In the genomic region with DNA sequence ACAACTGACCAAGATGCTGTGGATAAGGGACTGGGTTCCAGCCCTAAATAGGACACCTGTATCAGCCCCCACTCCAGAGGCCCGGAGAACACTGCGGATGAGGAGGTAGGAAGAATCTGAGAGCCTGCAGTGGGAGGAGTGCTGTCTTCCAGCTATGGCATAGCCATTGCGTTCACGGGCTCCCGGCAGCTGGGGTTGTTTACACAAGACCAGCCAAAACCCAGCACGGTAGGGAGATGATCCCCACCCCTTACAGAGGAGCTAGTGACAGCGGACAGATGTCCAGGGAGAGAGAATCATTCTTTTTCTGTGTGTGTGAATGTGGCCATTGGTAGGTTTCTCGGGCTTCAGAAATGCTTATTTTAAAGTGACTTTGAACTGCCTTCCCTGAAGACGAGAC, we compare ENCODE assay signal across 37 mouse cellular contexts. TPM values are rescaled to one million over a fixed set of nuclear protein-coding genes. Genes with fewer than 3 reads are reported as not detected.
DNase-seq lines count a peak whose midpoint lies in the region; ATAC-seq and TF ChIP-seq lines count a peak whose summit lies in the region.
"Had no signal": no experiment of that assay in that cellular context is flagged by ENCODE, and none has a peak within 500 bp of the region (broad histone marks: within the 10 kb centered on the region; RNA-seq: fewer than 3 reads in every experiment).

No protein-coding gene starts in this region.

- H3K9me3 ChIP-seq in lung, embryonic 14.5 days (ENCODE audit: low read depth, low read length) = no peaks in the 10 kb centered on the region
- H3K9me3 ChIP-seq: embryonic facial prominence, embryonic 12.5 days; forebrain, embryonic 10.5 days; forebrain, embryonic 15.5 days; limb, embryonic 12.5 days; liver, embryonic 15.5 days; midbrain, embryonic 10.5 days; neural tube, embryonic 13.5 days had no signal

- TF ChIP-seq CTCF in lung, embryonic 14.5 days (IDR thresholded peaks at IDR 0.05; ENCODE audit: low read depth) = no peak

- no peak overlapping the region for H3K9ac ChIP-seq in lung, embryonic 14.5 days
- H3K9ac ChIP-seq: embryonic facial prominence, embryonic 12.5 days; forebrain, embryonic 15.5 days; limb, embryonic 12.5 days; liver, embryonic 15.5 days; neural tube, embryonic 13.5 days had no signal

- no peak overlapping the region for H3K4me3 ChIP-seq in lung, embryonic 14.5 days (ENCODE audit: low read depth, low read length)
- H3K4me3 ChIP-seq: embryonic facial prominence, embryonic 12.5 days; forebrain, embryonic 10.5 days; forebrain, embryonic 15.5 days; limb, embryonic 12.5 days; liver, embryonic 15.5 days; midbrain, embryonic 10.5 days; myocyte; neural tube, embryonic 13.5 days had no signal

- ATAC-seq in lung, embryonic 14.5 days (ENCODE audit: insufficient read depth) = peak; percentile 91
- ATAC-seq: activated CD4-positive, CD25-positive, alpha-beta regulatory T cell, adult 4 months; forebrain, embryonic 15.5 days; hindbrain, embryonic 16.5 days had no signal

- H3K4me1 ChIP-seq in lung, embryonic 14.5 days (ENCODE audit: insufficient read depth) = peaks cover 9% of the 10 kb centered on the region; the same call in 1 of the 2 replicates
- H3K4me1 ChIP-seq: embryonic facial prominence, embryonic 12.5 days; forebrain, embryonic 15.5 days; limb, embryonic 12.5 days; liver, embryonic 15.5 days had no signal

- 0 out of 2 replicates have a peak overlapping the region, but pooled peaks have one; percentile 7 for H3K4me2 ChIP-seq in lung, embryonic 14.5 days
- H3K4me2 ChIP-seq: embryonic facial prominence, embryonic 12.5 days; forebrain, embryonic 15.5 days; limb, embryonic 12.5 days; liver, embryonic 15.5 days; neural tube, embryonic 13.5 days had no signal

- no peaks in the 10 kb centered on the region for H3K27me3 ChIP-seq in lung, embryonic 14.5 days (ENCODE audit: insufficient read depth, low read length)
- H3K27me3 ChIP-seq: CH12.LX; embryonic facial prominence, embryonic 12.5 days; forebrain, embryonic 15.5 days; limb, embryonic 12.5 days; liver, embryonic 15.5 days had no signal

- H3K27ac ChIP-seq in lung, embryonic 14.5 days (ENCODE audit: low read depth) = peak overlapping the region; percentile 63; the same call in 1 of the 2 replicates
- H3K27ac ChIP-seq: embryonic facial prominence, embryonic 12.5 days; forebrain, embryonic 10.5 days; forebrain, embryonic 15.5 days; limb, embryonic 12.5 days; liver, embryonic 15.5 days; midbrain, embryonic 10.5 days; neural tube, embryonic 13.5 days had no signal

- DNase-seq in cerebellum, postnatal 10 days = peak; percentile 23 to 26
- DNase-seq in cerebellum, adult 9-10 months = no peak
- DNase-seq in kidney, postnatal 10 days = peak; percentile 13
- no peak for DNase-seq in kidney, postnatal 36 days
- peak; percentile 84 for DNase-seq in lung, embryonic 14.5 days
- DNase-seq in lung, postnatal 14 days = peak; percentile 55
- no peak for DNase-seq in layer of hippocampus, postnatal 10 days (ENCODE audit: low spot score in 2 of 2)
- DNase-seq in frontal cortex, adult 2 months (ENCODE audit: extremely low spot score in 1 of 2, low spot score in 1 of 2) = no peak
- DNase-seq: adrenal gland, adult 2 months; cerebellum, adult 8-10 months; embryo, embryonic 11 days; heart, postnatal 14 days; kidney, adult 8-10 months; thymus, postnatal 25 days had no signal

- WGBS in lung, embryonic 14.5 days = 26% methylated on average over 9 of the region's 9 CpGs

- H3K36me3 ChIP-seq in lung, embryonic 14.5 days (ENCODE audit: insufficient read depth) = no peaks in the 10 kb centered on the region
- H3K36me3 ChIP-seq: embryonic facial prominence, embryonic 12.5 days; forebrain, embryonic 10.5 days; forebrain, embryonic 15.5 days; limb, embryonic 12.5 days; liver, embryonic 15.5 days; midbrain, embryonic 10.5 days; neural tube, embryonic 13.5 days had no signal

RNA-seq across cellular contexts. Expression of gene Klrb1a, which starts 17.0 kb away (rescaled TPM):
- not detected in 2 replicates for polyA plus RNA-seq in lung, embryonic 14.5 days (2014; fragmentation: Nextera tagmentation; extraction: Ambion mirVana)
- not detected for total RNA-seq in layer of hippocampus, postnatal 10 days (2021)
- not detected in 2 replicates for polyA plus RNA-seq in frontal cortex, adult 2 months (2012; rRNA removed)
- total RNA-seq: adrenal gland, adult 2 months; adrenal gland, postnatal 4 days; CH12.LX; ES-E14; gastrocnemius, adult 8-10 months; heart, adult 8-10 months; heart, postnatal 14 days; left cerebral cortex, postnatal 14 days; liver, adult 2 months; midbrain, postnatal 0 days had no signal
- polyA plus RNA-seq: C2C12; embryonic facial prominence, embryonic 12.5 days; forebrain, embryonic 10.5 days; forebrain, embryonic 15.5 days; heart, embryonic 14.5 days; hindbrain, embryonic 11.5 days; hindbrain, embryonic 16.5 days; intestine, embryonic 14.5 days; limb, embryonic 12.5 days; liver, adult 2 months; midbrain, embryonic 10.5 days; midbrain, postnatal 0 days; neural tube, embryonic 13.5 days had no signal

RNA-seq across cellular contexts. Expression of gene A2ml1, which starts 24.9 kb away (rescaled TPM):
- 0.64 and 1.4 TPM in 2 replicates for polyA plus RNA-seq in lung, embryonic 14.5 days (2014; fragmentation: Nextera tagmentation; extraction: Ambion mirVana)
- total RNA-seq in layer of hippocampus, postnatal 10 days (2021) = 10 to 100 TPM in 1 of 2 experiments, 1 to 10 TPM in 1; 7.6 to 12.8 TPM
- 16.5 and 18.7 TPM in 2 replicates for polyA plus RNA-seq in frontal cortex, adult 2 months (2012; rRNA removed)
- total RNA-seq: adrenal gland, adult 2 months; CH12.LX; ES-E14; gastrocnemius, adult 8-10 months; heart, postnatal 14 days; megakaryocyte progenitor cell, adult 5-6 weeks had no signal
- polyA plus RNA-seq: adrenal gland, adult 2 months; C2C12; forebrain, embryonic 10.5 days; hindbrain, embryonic 11.5 days; limb, embryonic 12.5 days; midbrain, embryonic 10.5 days; myocyte had no signal

RNA-seq across cellular contexts. Expression of gene Clec2h, which starts 55.8 kb away (rescaled TPM):
- polyA plus RNA-seq in lung, embryonic 14.5 days (2014; fragmentation: Nextera tagmentation; extraction: Ambion mirVana) = not detected in 2 replicates
- total RNA-seq in layer of hippocampus, postnatal 10 days (2021) = not detected
- 0.06 TPM in 1 of 2 replicates, not detected in the other for polyA plus RNA-seq in frontal cortex, adult 2 months (2012; rRNA removed)
- total RNA-seq: CH12.LX; ES-E14; gastrocnemius, adult 8-10 months; left cerebral cortex, postnatal 14 days; megakaryocyte progenitor cell, adult 5-6 weeks; midbrain, postnatal 0 days had no signal
- polyA plus RNA-seq: activated CD4-positive, CD25-positive, alpha-beta regulatory T cell, adult 4 months; adrenal gland, adult 2 months; C2C12; embryonic facial prominence, embryonic 12.5 days; forebrain, embryonic 10.5 days; forebrain, embryonic 15.5 days; heart, embryonic 14.5 days; hindbrain, embryonic 11.5 days; hindbrain, embryonic 16.5 days; limb, embryonic 12.5 days; midbrain, embryonic 10.5 days; midbrain, postnatal 0 days; myocyte; neural tube, embryonic 13.5 days had no signal

Comparison
In these comparisons a context has a peak if more than half of its experiments do, and no peak if none do; other contexts are left out.
1. DNase-seq: peak in cerebellum, postnatal 10 days (2 of 2), kidney, postnatal 10 days (single experiment), lung, embryonic 14.5 days (single experiment) and lung, postnatal 14 days (single experiment); none in cerebellum, adult 9-10 months (single experiment), kidney, postnatal 36 days (0 of 2), layer of hippocampus, postnatal 10 days (0 of 2) and frontal cortex, adult 2 months (0 of 2).